Mouse (Mus musculus) megakaryocyte, embryonic 14.5 days (primary cell): Measurements from ENCODE around the gene Tfap2a.

Experiments
- FLI1 ChIP-seq: IDR thresholded peaks from 2 replicates; pipeline ENCODE4 v1.6.1; 2012; ENCODE audit warnings: low read length, inconsistent platforms, mixed read lengths
- GATA1 ChIP-seq: IDR thresholded peaks from 3 replicates; pipeline ENCODE4 v1.6.1; 2012; ENCODE audit warnings: mixed read lengths, low read length, inconsistent platforms, borderline replicate concordance

- no peak for TF ChIP-seq GATA1
- TF ChIP-seq FLI1, result no peak
These were observed 33.2 kb downstream of the Tfap2a start for GRCm38 (mm10) chr13:40704864-40705455.
